Mouse (Mus musculus) cerebellum, adult (tissue): ENCODE measurements around the gene Scml4.
A peak's percentile ranks its signal among the peaks of the same experiment; 100 is the strongest.

Experiments used
- ATAC-seq: cut with Nextera tagmentation; 2 replicates; pipeline ENCODE4 v1.9.2; 2017; ENCODE audit warnings: mild to moderate bottlenecking, moderate library complexity, mixed read lengths; ENCODE audit not compliant: insufficient number of reproducible peaks, low FRiP score, low TSS enrichment

The Scml4 gene

GRCm38 (mm10) chr10:42860159-42860911 is at the start of gene Scml4:
Gene Scml4, plus strand, starts transcription at chr10:42860370.
- no peak for ATAC-seq

- no peak for ATAC-seq
Measured at GRCm38 (mm10) chr10:42825923-42826322, 34.2 kb upstream of the Scml4 start.

GRCm38 (mm10) chr10:42827155-42827554 is 33.0 kb upstream of the Scml4 start:
- ATAC-seq = no peak

- no peak for ATAC-seq
Measured at GRCm38 (mm10) chr10:42830007-42830406, 30.2 kb upstream of the Scml4 start.

- no peak for ATAC-seq
Measured at GRCm38 (mm10) chr10:42830409-42830808, 29.8 kb upstream of the Scml4 start.

- ATAC-seq = no peak
Measured at GRCm38 (mm10) chr10:42832677-42833076, 27.5 kb upstream of the Scml4 start.

- no peak for ATAC-seq
Measured at GRCm38 (mm10) chr10:42833871-42834727, 26.1 kb upstream of the Scml4 start.

- ATAC-seq = no peak
Measured at GRCm38 (mm10) chr10:42838106-42838505, 22.1 kb upstream of the Scml4 start.

GRCm38 (mm10) chr10:42838736-42839135 is 21.4 kb upstream of the Scml4 start:
- ATAC-seq = no peak

GRCm38 (mm10) chr10:42840036-42840435 is 20.1 kb upstream of the Scml4 start:
- ATAC-seq = no peak

- no peak for ATAC-seq
Measured at GRCm38 (mm10) chr10:42841531-42842195, 18.5 kb upstream of the Scml4 start.

GRCm38 (mm10) chr10:42842358-42842757 is 17.8 kb upstream of the Scml4 start:
- peak; percentile 28; the same call in 1 of the 2 replicates for ATAC-seq

- no peak for ATAC-seq
Measured at GRCm38 (mm10) chr10:42843416-42843815, 16.8 kb upstream of the Scml4 start.

- no peak for ATAC-seq
Measured at GRCm38 (mm10) chr10:42845480-42845879, 14.7 kb upstream of the Scml4 start.

GRCm38 (mm10) chr10:42848179-42849080 is 11.7 kb upstream of the Scml4 start:
- no peak for ATAC-seq

GRCm38 (mm10) chr10:42849081-42849400 is 11.1 kb upstream of the Scml4 start:
- ATAC-seq = no peak

GRCm38 (mm10) chr10:42854838-42855237 is 5.3 kb upstream of the Scml4 start:
- ATAC-seq = no peak

GRCm38 (mm10) chr10:42855250-42855649 is 4.9 kb upstream of the Scml4 start:
- ATAC-seq = no peak

GRCm38 (mm10) chr10:42856574-42856973 is 3.6 kb upstream of the Scml4 start:
- ATAC-seq = no peak

- ATAC-seq = no peak
Measured at GRCm38 (mm10) chr10:42857021-42857420, 3.1 kb upstream of the Scml4 start.
